ENCODE assay signal across 25 mouse cellular contexts in genomic region chr15:80567139-80567538, GRCm38 (mm10). TPM values are rescaled to one million over a fixed set of nuclear protein-coding genes. Genes with fewer than 3 reads are reported as not detected.
DNase-seq lines count a peak whose midpoint lies in the region; ATAC-seq lines count a peak whose summit lies in the region.
"Had no signal": no experiment of that assay in that cellular context is flagged by ENCODE, and none has a peak within 500 bp of the region (broad histone marks: within the 10 kb centered on the region; RNA-seq: fewer than 3 reads in every experiment).

No protein-coding gene starts in this region.

- H3K27me3 ChIP-seq in heart, embryonic 10.5 days (ENCODE audit: insufficient read depth, poor library complexity, severe bottlenecking) = peaks cover 62% of the 10 kb centered on the region
- H3K27me3 ChIP-seq in kidney, embryonic 14.5 days (ENCODE audit: control insufficient read depth, insufficient read depth, low read length) = no peaks in the 10 kb centered on the region
- H3K27me3 ChIP-seq: embryonic facial prominence, embryonic 12.5 days; forebrain, embryonic 12.5 days; intestine, embryonic 15.5 days had no signal

- no peak overlapping the region for H3K4me3 ChIP-seq in heart, embryonic 10.5 days
- H3K4me3 ChIP-seq in kidney, embryonic 14.5 days (ENCODE audit: low read length) = no peak overlapping the region
- H3K4me3 ChIP-seq: embryonic facial prominence, embryonic 12.5 days; forebrain, embryonic 12.5 days; heart, embryonic 13.5 days; hindbrain, embryonic 12.5 days; intestine, embryonic 15.5 days had no signal

- no peak for ATAC-seq in kidney, embryonic 14.5 days (ENCODE audit: low FRiP score, low TSS enrichment)
- ATAC-seq: forebrain, embryonic 16.5 days; hindbrain, embryonic 16.5 days; intestine, embryonic 15.5 days had no signal

- no peak overlapping the region for H3K4me2 ChIP-seq in kidney, embryonic 14.5 days (replicated peaks; ENCODE audit: low read depth, low read length)
- H3K4me2 ChIP-seq: embryonic facial prominence, embryonic 12.5 days; forebrain, embryonic 12.5 days; heart, embryonic 13.5 days; hindbrain, embryonic 12.5 days; intestine, embryonic 15.5 days had no signal

- no peak overlapping the region for H3K27ac ChIP-seq in heart, embryonic 10.5 days
- no peak overlapping the region for H3K27ac ChIP-seq in kidney, embryonic 14.5 days (ENCODE audit: low read depth, low read length)
- H3K27ac ChIP-seq: embryonic facial prominence, embryonic 12.5 days; forebrain, embryonic 12.5 days; heart, embryonic 13.5 days; hindbrain, embryonic 12.5 days; intestine, embryonic 15.5 days had no signal

- DNase-seq in heart, embryonic 10.5 days (ENCODE audit: low spot score) = peak; percentile 58
- no peak for DNase-seq in heart, postnatal 36 days
- peak; percentile 47 for DNase-seq in CD4-positive, CD25-positive, alpha-beta regulatory T cell, adult 2 months (ENCODE audit: low read depth, low spot score)
- DNase-seq in naive thymus-derived CD4-positive, alpha-beta T cell, adult 2 months (ENCODE audit: low read depth) = peak; percentile 70
- DNase-seq in thymus, postnatal 4 days = peak; percentile 44
- DNase-seq in right cerebral cortex, postnatal 25 days = no peak
- DNase-seq: adrenal gland, postnatal 10 days; cerebellum, adult 11 months; cerebellum, adult 9-11 months; gastrocnemius, postnatal 10 days; heart, postnatal 4 days had no signal

- H3K9ac ChIP-seq in kidney, embryonic 14.5 days (ENCODE audit: low read depth, low read length) = no peak overlapping the region
- H3K9ac ChIP-seq: embryonic facial prominence, embryonic 12.5 days; forebrain, embryonic 12.5 days; heart, embryonic 13.5 days; hindbrain, embryonic 12.5 days; intestine, embryonic 15.5 days had no signal

- H3K9me3 ChIP-seq in heart, embryonic 10.5 days = no peaks in the 10 kb centered on the region
- no peaks in the 10 kb centered on the region for H3K9me3 ChIP-seq in kidney, embryonic 14.5 days (ENCODE audit: control insufficient read depth, low read length)
- H3K9me3 ChIP-seq: embryonic facial prominence, embryonic 12.5 days; forebrain, embryonic 12.5 days; G1E; heart, embryonic 13.5 days; hindbrain, embryonic 12.5 days; intestine, embryonic 15.5 days had no signal

- 80% methylated on average over 3 of the region's 3 CpGs for WGBS in heart, embryonic 10.5 days
- whole genome bisulfite sequencing in kidney, embryonic 14.5 days = 69% methylated on average over 3 of the region's 3 CpGs

- H3K4me1 ChIP-seq in heart, embryonic 10.5 days = no peaks in the 10 kb centered on the region
- no peaks in the 10 kb centered on the region for H3K4me1 ChIP-seq in kidney, embryonic 14.5 days (ENCODE audit: control insufficient read depth, insufficient read depth, low read length)
- H3K4me1 ChIP-seq: forebrain, embryonic 12.5 days; heart, embryonic 13.5 days; hindbrain, embryonic 12.5 days; intestine, embryonic 15.5 days had no signal

- no peaks in the 10 kb centered on the region for H3K36me3 ChIP-seq in heart, embryonic 10.5 days
- H3K36me3 ChIP-seq in kidney, embryonic 14.5 days (ENCODE audit: control insufficient read depth, insufficient read depth, low read length) = no peaks in the 10 kb centered on the region
- H3K36me3 ChIP-seq: embryonic facial prominence, embryonic 12.5 days; forebrain, embryonic 12.5 days; G1E; heart, embryonic 13.5 days; hindbrain, embryonic 12.5 days; intestine, embryonic 15.5 days had no signal

- intact Hi-C loops in heart, postnatal 36 days (cut with DNase I) = no loop called here

RNA-seq across cellular contexts. Expression of gene Enthd1, which starts 2.2 kb away (rescaled TPM):
- not detected in 2 replicates for polyA plus RNA-seq in heart, embryonic 10.5 days (2016; fragmentation: Nextera tagmentation; extraction: Ambion mirVana)
- not detected for total RNA-seq in heart, postnatal 36 days (2021)
- not detected in 2 replicates for polyA plus RNA-seq in kidney, embryonic 14.5 days (2014; fragmentation: Nextera tagmentation; extraction: Ambion mirVana)
- total RNA-seq: adrenal gland, postnatal 10 days; adrenal gland, postnatal 4 days; gastrocnemius, postnatal 10 days; gastrocnemius, postnatal 4 days; heart, adult 8-10 months; heart, postnatal 4 days had no signal
- polyA plus RNA-seq: brain, embryonic 14.5 days; embryonic facial prominence, embryonic 12.5 days; forebrain, embryonic 12.5 days; forebrain, embryonic 16.5 days; G1E; heart, embryonic 13.5 days; heart, postnatal 0 days; hindbrain, embryonic 12.5 days; hindbrain, embryonic 16.5 days; intestine, embryonic 15.5 days had no signal

RNA-seq across cellular contexts. Expression of gene Grap2, which starts 5.3 kb away (rescaled TPM):
- 4.9 and 5.0 TPM in 2 replicates for polyA plus RNA-seq in heart, embryonic 10.5 days (2016; fragmentation: Nextera tagmentation; extraction: Ambion mirVana)
- 1 to 10 TPM in 1 of 2 experiments, under 1 TPM in 1; 0.46 to 1.3 TPM for total RNA-seq in heart, postnatal 36 days (2021)
- 0.84 and 1.3 TPM in 2 replicates for polyA plus RNA-seq in kidney, embryonic 14.5 days (2014; fragmentation: Nextera tagmentation; extraction: Ambion mirVana)
- polyA plus RNA-seq: forebrain, embryonic 16.5 days had no signal

Comparison
In these comparisons a context has a peak if more than half of its experiments do, and no peak if none do; other contexts are left out.
1. DNase-seq: peak in heart, embryonic 10.5 days (single experiment), CD4-positive, CD25-positive, alpha-beta regulatory T cell, adult 2 months (single experiment), naive thymus-derived CD4-positive, alpha-beta T cell, adult 2 months (single experiment) and thymus, postnatal 4 days (single experiment); none in heart, postnatal 36 days (0 of 2) and right cerebral cortex, postnatal 25 days (single experiment).